Mouse (Mus musculus): ENCODE measurements around the gene Lamp1. TPM values are rescaled to one million over a fixed set of nuclear protein-coding genes. Genes with fewer than 3 reads are reported as not detected.

Lamp1 gene
- total RNA-seq, 2 experiments from 2014 or later: 351 to 364 TPM

DNA sequence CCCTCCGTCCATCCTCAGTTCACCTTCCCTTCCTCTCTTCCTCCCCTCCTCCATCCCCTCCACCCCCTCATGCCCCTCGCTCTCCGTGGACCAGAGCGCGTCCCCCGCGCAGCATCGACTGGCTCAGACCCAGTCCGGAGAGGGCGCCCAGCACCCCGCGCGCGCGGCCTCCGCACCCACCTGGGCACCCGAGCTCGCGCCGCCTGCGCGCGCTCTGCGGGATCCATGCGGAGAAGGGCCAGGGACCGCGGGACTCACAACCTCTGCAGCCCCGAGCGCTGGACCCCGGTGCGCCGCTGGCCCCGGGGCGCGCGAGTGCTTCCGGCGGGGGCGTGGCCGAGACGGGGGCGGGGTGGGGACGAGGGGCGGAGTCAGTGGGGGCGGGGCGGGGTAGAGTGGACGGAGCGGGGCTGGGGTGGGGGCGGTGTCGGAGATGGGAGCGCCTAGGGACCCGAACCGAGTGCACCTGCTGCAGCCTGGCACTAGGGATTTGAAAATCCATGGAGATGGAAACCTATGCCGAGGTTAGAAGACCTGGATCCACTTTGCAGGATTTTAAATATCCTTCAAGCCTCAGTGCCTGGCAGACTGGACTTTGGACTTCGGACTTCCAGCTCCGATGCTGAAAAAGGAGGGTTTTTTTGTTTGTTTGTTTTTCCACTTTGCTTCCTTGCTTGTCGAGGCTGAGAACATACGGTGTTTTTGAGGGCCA is 41.5 kb downstream of the Lamp1 start, which contains the start of gene Grtp1:
Gene Grtp1 (minus strand): TSS at position 320 of the 712 bp plus-strand sequence.
- DNase-seq: peak; percentile 88

DNA sequence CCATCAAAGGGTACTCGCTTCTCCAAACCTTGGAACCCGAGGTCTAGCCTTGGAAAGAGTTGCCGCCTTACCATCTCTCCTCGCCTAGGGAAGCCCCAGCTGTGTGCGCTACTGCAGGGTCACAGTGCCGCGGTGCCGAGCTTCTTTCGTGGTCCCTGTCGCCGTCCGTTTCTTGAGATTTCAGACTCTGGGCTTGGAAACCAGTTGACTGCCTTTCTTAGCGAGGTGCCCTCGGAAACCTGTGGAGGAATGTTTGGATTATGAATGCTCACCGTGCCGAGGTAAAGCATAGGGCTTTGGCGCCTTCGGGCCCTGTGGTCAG is 42.0 kb downstream of the Lamp1 start:
- no peak for DNase-seq

DNA sequence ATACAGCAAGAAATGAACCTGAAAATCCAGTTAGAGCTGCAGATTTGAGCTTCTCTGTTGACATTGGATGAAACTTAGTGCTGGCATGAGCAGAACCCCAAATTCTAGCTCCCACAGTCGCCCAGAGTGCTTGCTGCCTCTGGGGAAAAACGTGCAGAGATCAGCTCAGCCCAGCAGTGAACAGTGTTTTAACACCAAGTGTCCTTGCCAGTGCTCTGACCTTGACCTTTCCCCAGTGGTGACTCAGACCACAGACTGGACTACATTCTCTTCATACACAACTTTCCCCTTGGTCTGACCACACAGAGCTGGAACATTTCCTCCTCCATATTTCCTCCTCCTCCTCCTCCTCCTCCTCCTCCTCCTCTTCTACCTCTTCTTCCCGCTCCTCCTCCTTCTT is 43.1 kb downstream of the Lamp1 start:
- peak; percentile 77 for DNase-seq

DNA sequence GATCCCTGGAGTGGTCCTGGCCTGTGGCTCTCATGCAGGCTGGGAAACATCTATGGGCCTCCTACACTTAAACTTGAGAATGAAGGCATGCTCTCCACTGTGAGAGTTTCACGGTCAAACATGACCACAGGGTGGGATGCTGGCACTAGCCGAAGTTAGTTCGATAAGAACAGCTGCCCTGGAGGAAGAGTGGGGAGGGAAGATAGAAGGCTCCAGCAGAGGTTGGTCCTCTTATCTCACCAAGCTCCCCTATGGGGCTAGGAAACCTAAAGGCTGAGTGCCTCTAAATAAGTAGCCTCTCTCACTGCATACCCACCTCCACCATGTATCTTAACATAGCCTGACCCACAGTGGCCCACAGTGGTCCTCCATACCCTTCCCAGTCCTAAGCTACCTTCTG is 43.8 kb downstream of the Lamp1 start:
- no peak for DNase-seq

DNA sequence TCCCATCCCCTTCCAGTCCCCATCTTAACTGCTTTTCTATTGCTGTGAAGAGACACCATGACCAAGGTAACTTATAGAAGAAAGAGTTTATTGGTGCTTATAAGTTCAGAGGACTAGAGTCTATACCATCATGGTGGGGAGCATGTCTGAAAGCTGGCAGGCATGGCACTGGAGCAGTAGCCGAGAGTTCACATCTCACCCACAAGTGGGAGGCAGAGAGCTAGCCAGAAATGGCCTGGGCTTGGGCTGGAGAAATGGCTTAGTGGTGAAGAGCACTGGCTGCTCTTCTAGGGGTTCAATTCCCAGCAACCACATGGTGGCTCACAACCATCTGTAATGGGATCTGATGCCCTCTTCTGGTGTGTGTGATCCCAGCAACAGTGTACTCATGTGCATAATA is 44.5 kb downstream of the Lamp1 start:
- DNase-seq: no peak

DNA sequence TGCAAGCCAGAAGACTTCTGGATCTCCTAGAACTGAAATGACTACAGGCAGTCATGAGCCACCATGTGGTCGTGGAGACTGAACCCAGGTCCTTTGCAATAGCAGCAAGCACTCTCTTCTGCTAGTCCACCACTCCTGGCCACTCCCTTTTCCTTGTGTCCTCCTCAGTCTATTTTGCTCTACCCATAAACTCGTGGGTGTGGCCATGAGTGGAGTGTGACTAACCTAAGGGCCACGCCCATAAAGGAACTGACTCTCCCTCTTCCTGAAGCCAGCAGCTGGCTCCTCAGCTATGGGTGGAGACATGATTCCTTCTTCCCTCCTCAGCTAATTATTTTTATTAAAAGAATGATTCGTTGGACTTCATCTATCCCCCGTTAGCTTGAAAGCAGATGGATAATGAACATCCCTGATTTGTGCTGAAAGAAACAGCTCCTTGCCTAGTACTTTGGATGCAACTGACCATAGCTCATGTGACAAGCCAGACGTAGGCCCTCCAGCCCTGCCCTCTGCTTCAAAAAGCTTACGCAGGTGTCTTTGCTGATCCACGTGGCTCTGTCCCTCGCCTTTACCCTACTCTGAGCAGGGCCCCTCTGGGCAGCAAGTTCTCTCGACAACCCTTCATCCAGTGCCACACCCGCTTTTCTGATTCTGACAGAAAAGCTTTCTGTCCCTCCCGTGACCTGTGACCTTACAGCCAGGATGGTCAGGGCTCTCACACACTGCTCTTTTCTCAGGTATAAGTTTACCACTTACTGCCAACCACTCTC is 45.6 kb downstream of the Lamp1 start:
- DNase-seq: no peak

DNA sequence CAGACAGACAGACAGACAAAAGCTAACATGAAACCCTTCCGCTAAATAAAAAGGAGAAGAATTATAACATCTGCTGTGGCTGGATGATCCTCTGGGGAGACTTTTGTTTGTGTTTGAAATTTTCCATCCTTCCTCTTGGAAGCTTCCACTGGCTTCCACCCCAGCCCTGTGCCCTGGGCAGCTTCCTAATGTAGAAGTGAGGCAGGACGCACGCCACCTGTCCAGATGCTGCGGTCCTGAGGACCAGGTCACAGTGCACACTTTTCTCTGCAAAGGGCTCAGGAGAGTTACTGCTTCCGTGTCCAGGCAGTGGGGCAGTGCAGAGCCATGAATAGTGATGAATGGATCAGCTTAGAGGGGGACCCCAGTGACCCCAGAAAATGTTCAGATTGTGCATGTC is 46.4 kb downstream of the Lamp1 start:
- DNase-seq: no peak

DNA sequence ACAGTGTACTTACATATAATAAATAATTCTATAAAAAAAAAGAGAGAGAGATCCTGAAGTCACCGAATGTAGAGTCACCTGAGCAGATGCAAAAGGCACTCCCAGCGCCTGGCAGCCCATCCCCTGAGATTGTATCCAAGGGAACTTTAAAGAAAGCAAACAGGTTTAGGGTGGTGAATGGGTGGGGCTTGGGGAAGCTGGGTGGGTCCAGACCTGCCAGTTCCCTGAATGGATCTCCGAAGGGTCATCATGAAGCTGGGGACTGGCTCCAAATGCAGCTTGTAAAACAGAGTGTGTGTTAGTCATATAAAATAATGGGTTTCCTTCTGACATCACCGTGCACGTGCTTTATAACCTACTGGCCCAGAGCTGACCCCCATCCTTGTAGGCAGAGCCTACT is 47.3 kb downstream of the Lamp1 start:
- DNase-seq: no peak

DNA sequence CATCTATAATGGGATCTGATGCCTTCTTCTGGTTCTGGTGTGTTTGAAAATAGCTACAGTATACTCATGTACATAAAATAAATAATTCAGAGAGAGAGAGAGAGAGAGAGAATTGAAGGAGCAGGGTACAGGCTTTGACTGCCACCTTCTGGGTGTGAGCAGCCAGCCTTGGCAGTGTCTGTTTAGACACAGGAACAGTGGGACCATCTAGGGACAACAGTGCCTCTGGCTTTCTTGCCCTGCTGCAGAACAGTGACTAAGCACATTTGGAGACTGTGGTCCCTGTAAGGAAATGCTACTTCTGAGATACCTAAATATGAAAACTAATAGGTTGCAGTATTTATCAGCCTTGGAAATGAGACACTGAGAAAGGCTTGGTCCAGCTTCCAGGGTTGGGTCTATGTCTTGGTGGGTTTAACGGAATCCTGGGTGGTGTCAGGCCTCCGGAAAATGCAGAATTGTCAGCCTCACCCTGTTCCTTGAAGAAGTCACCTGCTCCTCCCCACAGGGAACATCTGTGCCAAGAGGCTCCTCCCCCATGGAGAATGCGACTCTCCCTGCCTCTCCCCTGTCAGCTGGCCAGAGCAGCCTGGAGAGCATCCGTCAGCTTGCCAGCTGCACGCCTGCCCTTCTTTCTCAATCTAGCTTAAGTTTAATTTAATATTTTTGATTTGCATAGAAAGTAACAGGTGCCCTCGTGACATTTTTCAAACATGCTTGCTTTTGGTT is 49.8 kb downstream of the Lamp1 start:
- DNase-seq: peak; percentile 68

DNA sequence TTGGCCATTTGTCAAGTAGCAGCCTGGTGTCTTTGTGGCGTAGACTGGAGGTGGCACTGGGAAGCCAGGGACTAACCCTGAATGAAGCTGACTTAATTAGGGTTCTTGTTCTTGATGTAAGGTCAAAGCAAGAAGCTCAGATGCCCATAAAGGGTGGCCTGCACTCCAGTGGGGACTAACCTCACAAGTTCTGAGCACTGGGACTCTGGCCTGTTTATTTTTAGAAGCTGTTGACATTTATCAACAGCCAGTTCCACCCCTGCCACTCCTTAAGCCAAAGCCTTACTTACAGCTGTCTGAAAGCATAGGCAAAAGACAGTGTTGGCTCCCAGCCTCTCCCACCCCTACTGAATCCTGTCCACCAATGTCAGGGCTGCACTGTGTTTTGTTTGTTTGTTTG is 50.8 kb downstream of the Lamp1 start:
- DNase-seq: no peak

DNA sequence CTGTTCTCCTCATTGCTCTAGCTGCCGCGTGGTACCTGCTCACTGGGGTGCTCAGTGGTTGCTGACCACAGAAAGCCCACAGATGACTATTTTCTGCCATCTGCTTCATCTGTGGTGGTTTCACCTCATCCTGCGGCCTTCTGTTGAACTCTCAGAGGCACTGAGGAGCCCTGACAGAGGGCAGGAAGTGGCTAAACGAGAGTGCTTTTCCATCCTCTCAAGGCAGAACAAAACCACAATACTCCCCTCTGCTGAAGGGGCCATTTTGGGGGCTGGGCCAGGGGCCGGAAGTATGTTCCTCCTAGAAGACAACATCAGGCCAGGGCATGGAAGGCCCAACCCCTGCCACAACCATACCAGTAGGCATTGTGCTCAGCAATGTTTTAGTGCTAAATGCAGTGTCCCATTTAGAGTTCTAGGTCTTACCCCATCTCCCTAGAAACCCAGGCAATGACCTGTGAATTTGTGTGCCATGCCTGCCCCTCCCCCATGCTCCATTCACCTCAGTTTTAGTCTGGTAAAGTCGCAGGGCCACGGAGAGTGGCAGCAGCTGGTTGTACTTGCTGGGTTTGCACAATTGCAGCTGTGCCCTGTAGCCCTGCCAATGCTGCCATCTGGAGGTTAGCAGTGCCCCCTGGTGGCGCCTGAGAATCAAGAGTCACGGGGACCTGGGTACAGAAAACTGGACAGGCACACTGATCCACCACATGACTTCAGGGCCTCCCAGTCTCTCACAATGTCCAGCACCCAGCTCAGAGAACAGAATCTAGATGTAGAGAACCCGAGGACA is 54.7 kb downstream of the Lamp1 start:
- peak; percentile 93 for DNase-seq

DNA sequence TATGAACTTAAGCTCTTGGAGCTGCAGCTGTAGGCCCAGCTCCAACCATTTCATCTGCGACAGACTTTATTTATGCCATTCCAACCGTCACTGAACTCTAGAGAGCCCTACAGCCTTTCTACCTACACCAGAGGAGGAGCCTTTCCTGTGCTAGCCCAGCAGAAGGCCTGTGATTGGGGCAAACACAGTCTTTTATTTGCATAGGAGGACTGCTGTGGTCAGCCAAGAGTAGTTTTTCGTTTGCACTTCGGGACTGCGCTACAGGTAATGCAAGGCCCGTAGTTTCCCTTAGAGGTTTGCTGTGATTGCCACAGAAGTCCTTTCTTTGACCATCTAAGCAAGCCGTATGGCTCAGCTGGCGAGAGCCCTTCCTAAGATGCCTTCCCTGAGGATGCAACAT is 57.4 kb downstream of the Lamp1 start:
- no peak for DNase-seq

DNA sequence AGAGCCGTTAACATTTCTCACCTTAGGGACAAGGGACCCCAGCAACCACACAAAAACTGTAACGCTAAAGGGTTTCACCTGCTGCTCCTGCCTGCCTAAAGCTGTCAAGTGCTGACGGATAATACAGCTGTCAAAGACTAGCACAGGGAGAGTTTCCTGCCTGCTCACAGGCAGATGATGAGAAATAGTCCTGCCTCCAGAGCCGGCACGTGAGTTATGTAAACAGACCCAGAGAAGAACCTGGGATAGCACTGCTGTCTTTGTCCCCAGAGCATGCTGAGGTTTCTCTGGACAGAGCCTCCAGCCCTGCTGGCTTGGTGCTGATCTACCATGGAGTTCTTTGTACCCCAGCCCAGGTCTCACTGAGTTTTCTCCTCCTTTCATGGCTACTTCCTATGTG is 58.1 kb downstream of the Lamp1 start:
- no peak for DNase-seq

DNA sequence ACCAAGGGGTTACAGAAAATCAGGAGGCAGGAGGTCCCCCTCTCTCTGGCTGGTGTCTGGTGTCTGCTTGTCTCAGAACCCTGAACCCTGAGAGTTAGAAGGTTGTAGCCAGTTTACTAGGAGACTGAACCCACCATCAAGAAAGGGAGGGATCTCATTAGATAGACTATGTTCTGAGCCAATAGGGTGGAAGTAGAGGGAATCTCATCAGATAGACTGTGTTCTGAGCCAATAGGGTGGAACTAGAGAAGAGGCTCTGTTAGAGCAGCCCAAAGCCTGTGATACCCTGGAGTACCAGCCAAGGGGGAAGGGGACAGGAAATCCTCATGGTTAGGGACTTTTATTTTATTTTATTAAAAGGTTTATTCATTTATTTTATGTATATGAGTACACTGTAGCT is 59.0 kb downstream of the Lamp1 start:
- DNase-seq: no peak

DNA sequence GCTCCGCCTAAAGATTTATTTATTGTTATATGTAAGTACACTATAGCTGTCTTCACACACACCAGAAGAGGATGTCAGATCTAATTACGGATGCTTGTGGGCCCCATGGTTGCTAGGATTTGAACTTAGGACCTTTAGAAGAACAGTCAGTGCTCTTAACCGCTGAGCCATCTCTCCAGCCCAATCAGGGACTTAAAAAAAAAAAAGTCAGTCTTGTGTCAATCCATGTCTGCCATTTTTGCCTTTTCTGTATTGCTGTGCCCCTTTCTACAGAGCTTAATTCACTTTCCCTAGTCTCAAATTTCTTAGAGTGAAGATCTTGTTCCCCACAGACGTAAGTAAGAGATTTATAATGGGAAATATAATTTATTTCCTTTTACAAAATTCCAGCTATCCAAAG is 59.5 kb downstream of the Lamp1 start:
- DNase-seq: no peak

DNA sequence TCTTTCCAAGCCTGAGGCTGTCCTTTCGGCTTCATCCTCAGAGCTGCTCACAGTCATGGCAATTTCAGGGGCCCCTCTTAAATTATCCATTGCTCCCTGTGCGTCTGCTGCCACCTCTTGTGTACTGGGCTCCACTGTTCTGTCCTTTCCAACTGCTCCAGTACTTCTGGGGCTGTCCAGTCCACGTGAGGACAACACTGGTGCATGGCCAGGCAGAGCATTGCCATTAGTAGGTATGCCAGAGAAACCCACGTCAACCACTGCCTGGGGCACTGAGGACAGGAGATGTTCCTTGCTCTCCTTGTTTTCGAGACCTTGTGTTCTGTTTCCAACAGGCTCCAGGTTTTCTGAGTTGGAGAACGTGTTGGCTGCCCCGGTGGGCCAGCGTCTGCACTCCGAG is 65.5 kb downstream of the Lamp1 start:
- no peak for DNase-seq

Small RNAs within 50 kb of the gene (microRNA-seq; reads per million reads assigned to microRNA genes)
- gene Mir1968 (14.8 reads per million, percentile 23 among the genes with 10 or more reads in this experiment), gene Mir7065 (not detected)

Other genes starting within 250 kb of the Lamp1 start
- gene F7, start 133.1 kb upstream of the Lamp1 start, total RNA-seq (2021): 10 to 100 TPM in 1 of 2 experiments, 1 to 10 TPM in 1; 9.2 to 20.2 TPM
- 100 to 1,000 TPM in 1 of 2 experiments, 10 to 100 TPM in 1; 51.8 to 118 TPM for gene F10, start 121.9 kb upstream of the Lamp1 start, total RNA-seq (2021)
- gene Proz, start 98.2 kb upstream of the Lamp1 start, total RNA-seq (2021): 10 to 100 TPM; 19.2 to 41.7 TPM
- gene Pcid2, start 53.7 kb upstream of the Lamp1 start, total RNA-seq (2021): 10 to 100 TPM; 17.9 to 21.0 TPM
- 100 to 1,000 TPM in 1 of 2 experiments, 10 to 100 TPM in 1; 85.9 to 107 TPM for gene Cul4a, start 53.5 kb upstream of the Lamp1 start, total RNA-seq (2021)
- 10 to 100 TPM; 10.3 to 13.4 TPM for gene Grtp1, start 41.5 kb downstream of the Lamp1 start, total RNA-seq (2021)
- gene Adprhl1, start 95.0 kb downstream of the Lamp1 start, total RNA-seq (2021): 1 to 10 TPM; 2.2 to 9.3 TPM
- 10 to 100 TPM; 19.9 to 25.9 TPM for gene Dcun1d2, start 129.0 kb downstream of the Lamp1 start, total RNA-seq (2021)
- 10 to 100 TPM; 20.7 to 24.3 TPM for gene Tmco3, start 129.0 kb downstream of the Lamp1 start, total RNA-seq (2021)
- 10 to 100 TPM; 69.5 to 70.8 TPM for gene Tfdp1, start 179.6 kb downstream of the Lamp1 start, total RNA-seq (2021)
- gene Atp4b, start 237.7 kb downstream of the Lamp1 start, total RNA-seq (2021): not detected
- gene Grk1, start 245.9 kb downstream of the Lamp1 start, total RNA-seq (2021): under 1 TPM in 1 of 2 experiments, not detected in 1; 0.03 TPM